Mouse (Mus musculus) layer of hippocampus, adult 8-10 months (tissue): ENCODE results near the gene Gm10134. TPM values are rescaled to one million over a fixed set of nuclear protein-coding genes. Genes with fewer than 3 reads are reported as not detected.

Experiments
- DNase-seq, 2 experiments: peaks; one replicate each; pipeline ENCODE4 v3.0.0; 2022; ENCODE audit warnings: low spot score in 2 of 2
- total RNA-seq, 4 experiments: library from RNA; stranded (reverse); gene quantifications; 2 replicates each; pipeline ENCODE4 v1.2.4; 2022

The Gm10134 gene
- total RNA-seq, 4 experiments from 2014 or later: 1.5 to 4.1 (median 1.7) TPM; not detected in 1

DNA sequence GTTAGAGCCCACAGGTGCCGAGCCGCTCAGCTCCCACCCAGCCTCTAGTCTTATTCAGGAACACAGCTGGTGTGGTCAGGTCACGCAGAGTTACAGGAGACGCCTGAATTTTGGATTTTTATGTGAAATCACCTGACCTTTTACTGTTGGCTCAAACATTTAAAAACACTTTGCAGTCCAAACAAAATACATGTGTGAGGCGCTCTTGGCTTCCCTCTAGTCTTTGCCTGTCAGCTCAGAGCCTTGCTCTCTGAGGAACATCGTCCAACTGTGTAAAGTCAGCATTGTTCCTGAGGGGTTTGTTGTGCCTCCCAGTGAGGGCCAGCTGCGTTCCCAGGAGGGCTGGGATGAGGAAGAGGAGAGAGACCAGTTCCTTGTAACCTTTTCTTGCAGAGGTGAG is 24.4 kb downstream of the Gm10134 start:
- DNase-seq: no peak

DNA sequence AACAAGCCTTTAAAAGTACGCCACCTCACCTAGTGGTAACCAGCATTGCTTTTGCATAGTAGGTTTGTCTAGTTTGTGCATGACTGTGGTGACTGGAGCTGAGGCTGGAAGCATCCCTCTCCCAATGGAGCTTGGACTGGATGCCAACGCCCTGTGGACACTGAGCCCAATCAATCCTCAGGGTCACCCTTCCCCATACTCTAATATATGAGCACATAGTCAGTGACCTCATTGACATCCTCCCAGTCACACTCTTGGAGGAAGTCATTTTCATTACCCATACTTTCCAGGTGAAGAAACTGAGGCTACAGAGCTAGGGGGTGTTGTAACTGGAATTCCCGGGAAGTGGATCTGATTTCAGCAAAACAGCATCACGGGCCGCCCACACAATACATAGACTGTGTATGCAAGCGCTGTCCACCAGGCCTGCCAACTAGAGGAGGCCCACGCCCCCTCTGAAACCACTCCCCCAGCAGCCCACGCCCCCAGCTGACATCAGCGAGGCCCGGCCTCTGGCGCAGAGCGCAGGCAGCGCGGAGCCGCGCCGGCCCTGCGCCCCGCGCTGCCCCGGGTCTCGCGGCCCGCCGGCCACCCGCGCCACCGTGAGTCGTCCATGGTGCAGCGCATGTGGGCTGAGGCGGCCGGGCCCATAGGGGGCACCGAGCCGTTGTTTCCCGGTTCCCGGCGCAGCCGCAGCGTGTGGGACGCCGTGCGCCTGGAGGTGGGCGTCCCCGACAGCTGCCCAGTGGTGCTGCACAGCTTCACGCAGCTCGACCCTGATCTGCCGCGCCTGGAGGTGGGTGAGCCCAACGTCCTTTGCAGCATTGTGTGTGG is 27.3 kb downstream of the Gm10134 start:
- peak; percentile 86 to 88 for DNase-seq

DNA sequence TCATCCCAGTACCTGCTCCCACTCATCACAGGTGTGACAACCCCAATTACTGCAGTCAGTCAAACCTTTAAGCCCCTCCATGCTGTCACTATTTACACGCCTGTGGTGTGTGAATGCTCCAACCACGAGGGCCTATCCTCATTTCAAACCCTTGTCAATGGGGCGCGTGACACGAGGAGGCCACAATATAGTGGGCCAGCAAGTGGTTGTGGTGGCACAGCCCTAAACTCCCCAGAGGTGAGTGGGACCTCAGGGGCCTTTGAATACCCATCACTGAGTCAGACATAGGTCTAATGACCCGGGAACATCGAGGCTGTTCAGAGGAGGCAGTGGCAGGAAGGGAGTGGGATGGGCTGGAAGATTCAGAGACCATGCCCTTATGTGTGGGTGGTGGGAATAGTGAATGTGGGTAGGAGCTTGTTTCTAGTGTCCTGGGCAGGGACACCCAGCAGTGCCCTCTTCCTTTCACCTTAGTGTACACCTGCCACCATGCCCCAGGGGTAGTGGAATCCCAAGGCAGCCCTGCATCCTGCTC is 28.1 kb downstream of the Gm10134 start:
- DNase-seq: no peak

DNA sequence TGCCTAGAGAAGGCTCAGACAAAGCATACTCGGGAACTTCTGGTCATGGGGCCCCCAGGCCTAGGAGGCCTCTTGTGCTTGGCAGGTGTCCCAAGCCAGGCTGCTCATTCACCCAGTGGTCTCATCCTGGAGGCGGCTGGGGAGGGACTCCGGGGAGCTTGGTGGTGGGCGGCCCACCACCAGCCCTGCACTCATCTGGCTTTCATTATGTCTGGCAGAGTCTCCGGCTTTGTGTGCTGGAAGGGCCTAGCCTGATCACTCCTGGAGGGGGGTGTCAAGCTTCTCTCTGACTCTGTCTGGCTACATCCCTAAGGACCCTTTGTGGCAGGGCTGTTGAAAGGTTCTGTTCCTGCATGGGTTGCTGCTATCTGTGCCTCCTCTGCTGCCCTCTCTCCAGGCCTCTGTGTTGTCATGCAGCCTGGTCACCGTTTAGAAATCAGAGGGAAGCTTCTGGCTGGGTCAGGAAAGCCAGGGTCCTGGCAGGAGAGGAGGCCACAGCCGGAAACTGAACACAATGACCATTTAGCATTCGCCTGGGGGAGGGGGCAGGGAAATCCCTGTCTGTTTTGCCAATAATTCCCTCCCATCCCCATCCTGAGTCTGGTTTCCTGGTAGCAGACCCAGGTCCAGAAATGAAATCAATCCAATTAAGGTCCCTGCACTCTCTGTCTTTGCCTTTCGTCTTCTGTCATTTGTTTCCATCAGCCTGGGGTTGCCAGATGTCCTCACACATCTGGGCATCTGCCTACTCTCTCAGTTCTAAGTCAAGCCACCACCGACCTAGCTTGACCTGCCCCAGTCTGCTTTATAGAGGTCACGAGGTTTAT is 28.8 kb downstream of the Gm10134 start:
- no peak for DNase-seq

DNA sequence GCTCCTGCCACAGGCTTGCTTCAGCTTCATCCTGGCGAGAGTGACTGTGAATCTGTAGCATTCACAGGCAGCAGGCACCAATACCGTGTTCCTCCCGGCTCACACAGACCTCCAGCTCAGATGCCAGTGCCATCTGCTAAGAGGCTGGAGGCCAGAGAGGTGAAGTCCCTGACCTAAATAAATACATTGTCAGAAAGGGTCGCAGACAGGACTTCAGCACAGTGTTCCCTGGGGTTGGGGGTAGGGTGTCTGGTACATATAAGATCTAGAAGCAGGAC is 29.3 kb downstream of the Gm10134 start:
- DNase-seq: no peak

DNA sequence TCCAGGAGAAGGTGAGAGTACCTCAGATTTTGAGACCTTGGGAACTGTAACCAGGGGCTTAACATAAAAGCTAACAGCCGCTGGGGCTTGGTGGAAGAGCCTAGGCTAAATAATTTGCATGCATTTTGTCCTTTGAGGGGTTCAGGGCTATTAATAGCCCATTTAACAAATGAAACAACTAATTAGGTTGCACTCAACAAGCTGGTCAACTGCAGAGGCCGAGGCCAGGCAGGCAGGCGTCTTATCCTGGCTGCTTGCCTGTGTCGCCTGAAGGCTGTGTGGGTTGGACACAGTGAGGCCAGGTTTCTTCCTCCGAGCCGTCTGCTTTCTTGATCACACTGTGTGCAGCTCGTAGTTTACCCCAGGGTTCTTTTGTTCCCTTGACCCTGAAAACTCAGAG is 29.8 kb downstream of the Gm10134 start:
- peak; percentile 71 to 75 for DNase-seq

DNA sequence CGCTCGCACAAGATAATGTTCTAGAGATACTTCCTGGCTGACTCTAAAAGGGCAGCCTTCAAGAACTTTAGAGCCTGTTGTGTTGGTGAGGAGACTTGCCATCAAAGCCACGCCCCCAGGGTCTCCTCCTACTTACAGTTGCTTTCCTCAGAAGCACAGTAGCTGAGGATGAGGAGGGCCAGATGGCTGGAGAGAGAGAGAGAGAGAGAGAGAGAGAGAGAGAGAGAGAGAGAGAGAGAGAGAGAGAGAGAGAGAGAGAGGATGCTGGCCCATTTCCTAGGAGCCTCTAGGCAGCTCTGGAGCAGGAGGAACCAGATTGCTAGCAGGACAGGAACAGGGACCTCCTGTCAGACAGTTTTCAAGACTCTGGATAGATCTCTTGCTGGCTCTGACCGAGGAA is 30.3 kb downstream of the Gm10134 start:
- DNase-seq: no peak

DNA sequence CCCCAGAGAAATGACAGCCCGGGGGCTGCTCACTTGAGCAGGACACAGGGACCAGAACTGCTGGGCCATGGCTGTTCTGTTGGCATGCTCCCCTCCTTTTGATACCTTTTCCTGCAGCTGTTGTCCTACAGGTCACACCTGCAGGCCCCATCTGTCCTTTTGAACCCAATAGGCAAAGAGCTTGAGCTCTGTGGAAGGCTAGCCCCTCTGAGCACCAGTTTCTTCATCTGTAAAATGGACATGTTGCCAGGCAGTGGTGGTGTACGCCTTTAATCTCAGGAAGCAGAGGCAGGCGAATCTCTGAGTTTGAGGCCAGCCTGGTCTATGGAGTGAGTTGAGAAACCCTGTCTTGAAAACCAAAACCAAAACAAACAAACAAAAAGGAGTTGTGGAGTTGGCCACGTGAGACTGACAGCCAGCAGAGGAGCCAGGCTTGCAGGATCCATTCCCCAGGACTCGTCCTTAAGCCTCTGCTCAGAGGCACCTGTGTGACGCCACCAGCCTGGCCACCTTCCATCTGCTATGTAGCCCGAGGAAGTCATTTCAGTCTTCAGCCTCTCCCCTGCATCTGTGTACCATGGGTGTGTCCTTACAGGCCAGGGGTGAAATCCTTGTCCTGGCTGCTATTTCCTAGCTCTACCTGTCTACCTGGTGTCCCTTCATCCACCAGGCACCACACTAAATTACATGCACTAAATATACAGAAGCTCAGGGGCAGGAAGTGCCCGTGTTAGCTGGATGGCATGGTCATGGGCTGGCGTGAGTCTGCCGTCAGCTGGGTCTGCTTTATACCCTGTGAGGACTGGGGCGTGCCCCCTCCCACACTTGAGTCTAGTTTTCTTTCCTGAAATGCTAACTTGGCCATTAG is 31.1 kb downstream of the Gm10134 start:
- DNase-seq: no peak

DNA sequence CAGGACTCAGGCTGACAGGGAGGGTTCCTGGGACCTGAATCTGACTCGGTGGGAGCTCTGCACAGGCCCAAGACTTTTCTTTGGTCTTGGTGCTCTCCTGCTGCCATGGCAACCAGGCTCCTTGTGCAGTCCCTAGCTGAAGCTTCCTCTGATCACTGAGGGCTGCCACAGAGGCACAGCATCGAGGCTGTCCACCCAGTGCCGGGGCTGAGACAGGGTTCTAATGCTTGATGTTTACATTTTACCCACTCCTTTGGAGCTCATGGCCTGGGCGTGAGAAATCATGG is 31.7 kb downstream of the Gm10134 start:
- DNase-seq: no peak

DNA sequence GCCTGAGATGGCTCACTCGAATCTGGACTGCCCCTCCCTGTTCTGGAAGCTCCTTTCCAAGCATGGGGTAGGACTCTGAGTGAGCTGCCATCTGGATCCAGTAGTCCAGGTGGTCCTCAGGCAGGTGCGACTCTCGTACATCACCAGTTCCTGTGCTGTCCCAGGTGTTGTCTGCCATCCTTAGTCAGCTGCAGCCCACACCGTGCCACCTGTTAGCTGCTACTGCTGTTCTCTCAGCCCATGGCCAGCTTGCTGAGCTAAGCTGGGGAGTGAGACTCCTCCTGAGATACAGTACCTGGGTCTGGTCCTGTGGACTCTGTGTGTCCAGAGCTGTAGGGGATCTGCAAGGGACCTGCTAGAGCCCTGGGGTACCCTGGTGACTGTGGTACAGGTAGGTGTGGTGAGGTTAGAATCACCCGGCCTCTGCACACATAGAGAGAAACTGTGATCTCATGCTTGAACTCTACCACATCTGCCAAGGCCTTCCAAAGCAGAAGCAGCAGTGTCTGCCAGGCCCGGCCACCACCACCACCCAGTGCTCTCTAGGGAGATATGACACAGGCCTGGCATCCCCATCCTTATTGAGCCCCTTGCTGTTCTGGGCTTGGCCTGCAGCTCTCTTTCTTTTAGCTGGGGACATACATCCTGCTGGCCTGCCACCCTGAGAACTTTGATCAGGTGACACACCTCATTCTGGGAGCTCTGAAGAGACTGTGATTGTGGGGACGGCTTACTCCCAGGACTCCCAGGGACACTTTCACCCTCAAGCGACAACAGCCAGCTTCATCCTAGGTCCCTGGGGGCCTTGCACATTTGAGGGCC is 32.3 kb downstream of the Gm10134 start:
- DNase-seq: no peak

DNA sequence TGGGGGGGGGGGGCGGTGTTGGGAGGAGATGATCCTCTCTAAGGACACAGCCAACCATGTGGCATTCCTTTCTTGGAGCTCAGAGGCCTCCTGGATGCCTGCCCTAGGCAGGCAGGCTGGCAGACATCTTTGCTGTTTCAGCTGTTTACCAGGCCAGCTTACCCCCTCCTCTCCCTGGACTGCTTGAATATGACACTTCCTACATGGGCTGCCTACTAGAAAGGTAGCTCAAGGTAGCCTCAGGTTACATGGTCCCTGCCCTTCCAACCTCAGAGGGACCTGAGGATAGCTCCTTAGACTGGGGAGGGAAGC is 32.9 kb downstream of the Gm10134 start:
- DNase-seq: no peak

DNA sequence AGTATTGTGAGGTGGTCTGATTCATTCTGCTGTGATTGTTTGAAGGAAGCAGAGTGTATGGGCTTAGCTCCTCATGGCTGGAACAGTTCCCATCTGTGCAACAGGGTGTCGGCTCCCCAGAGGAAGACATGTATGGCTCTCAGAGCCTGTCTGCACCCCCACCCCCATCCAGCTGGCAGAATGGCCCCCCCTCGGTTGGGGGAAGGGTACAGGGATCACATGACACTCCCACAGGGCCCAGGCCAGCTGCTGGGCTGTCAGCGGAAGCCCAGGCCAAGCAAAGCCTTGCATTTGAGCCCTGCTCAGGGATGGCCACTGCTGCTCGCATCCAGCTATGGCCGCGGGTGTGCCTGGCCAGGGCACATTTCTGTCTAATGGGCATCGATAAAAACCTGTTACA is 33.3 kb downstream of the Gm10134 start:
- peak; percentile 82 to 84 for DNase-seq

DNA sequence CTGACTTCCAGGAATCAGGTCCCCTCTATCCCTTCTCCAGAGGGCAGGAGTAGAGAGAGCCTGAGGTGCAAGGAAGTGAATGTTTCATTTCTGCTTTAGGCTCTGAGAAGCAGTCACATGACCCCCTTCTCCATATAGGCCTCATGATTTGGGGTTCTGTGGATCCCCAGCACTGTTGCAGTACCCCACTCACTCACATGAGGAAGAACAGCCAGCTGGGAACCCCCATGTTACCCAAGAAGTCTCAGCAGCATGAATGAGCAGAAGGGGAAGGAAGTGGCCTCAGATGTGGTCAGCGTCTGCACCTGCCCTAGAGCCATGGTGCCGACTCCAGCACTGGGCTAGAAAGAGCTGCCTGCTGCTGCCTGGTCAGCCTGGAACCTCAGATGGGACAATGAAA is 34.1 kb downstream of the Gm10134 start:
- DNase-seq: no peak

DNA sequence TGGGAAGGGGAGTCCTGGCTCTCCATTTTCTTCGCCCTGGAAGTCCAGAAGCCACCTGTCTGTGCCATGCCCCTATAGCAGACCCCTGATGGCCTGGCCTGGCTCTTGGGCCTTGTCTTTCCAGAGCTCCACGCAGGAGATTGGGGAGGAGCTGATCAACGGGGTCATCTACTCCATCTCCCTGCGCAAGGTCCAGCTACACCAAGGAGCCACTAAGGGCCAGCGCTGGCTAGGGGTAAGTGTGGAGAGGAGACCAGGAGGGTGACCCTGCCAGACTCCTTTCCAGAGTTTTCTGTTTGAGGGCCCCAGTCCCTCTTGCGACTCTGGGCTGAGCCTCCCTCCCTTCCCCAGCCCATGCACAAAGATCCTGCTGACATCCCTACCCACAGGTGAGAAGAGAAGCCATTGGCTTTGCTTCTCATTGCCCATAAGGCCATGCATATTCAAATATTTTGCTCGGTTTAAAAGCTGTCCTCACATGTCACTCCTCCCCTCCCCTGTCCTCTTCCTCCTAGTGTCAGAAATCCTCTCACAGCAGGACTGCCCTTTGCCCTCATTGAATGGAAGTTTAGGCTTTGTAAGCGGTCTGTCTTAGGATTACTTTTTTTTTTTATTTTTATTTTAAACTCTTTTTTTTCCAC is 34.8 kb downstream of the Gm10134 start:
- DNase-seq: no peak

DNA sequence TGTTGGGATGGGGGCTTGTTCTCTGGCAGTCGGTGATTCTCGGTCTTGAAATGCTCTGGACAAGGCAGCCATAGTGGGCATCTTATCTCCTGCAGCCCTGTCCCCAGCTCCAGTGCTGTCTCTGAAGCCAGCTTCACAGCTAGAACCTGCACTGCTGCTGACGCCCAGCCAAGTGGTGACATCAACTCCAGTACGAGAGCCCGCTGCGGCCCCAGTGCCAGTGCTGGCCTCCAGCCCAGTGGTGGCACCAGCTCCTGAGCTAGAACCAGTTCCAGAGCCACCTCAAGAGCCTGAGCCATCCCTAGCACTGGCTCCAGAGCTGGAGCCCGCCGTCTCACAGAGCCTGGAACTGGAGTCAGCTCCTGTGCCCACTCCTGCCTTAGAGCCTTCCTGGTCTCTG is 38.0 kb downstream of the Gm10134 start:
- no peak for DNase-seq

DNA sequence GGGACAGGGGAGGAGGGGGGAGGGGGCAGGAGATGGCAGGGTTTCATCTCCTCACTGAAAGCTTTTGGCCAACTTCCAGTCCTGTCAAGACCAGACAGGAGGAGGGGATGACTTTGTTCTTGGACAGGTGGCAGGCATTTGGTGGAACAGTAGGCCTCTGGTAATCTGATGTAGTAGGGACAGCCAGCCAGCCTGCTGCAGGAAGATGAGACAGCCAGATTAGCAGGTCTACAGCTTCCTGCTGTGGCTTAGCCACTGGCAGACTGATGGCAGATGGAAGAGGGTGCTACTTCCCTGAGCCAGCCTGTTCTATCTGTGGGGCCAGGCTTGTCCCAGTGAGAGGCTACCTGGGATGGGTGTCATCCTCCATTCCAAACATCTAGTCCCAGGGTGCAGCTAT is 40.1 kb downstream of the Gm10134 start:
- no peak for DNase-seq

DNA sequence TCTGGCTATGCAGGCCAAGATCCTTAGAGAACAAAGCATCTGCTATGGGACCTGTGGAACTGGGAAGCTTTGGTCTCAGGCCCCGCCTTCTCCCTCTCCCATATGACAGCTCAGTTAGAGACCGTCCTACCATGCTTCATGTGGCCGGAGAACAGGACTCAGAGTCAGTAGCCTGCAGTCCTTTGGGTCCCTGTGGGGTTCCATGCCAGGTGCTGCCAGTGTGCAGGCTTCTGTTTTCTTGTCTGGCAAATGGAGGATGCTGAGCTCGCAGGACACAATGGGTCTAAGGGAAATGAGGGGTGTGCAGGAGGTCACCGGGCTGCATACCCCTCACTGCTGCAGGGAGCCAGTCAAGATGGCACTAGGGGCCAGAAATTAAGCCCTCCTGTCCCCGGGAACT is 40.7 kb downstream of the Gm10134 start:
- DNase-seq: no peak

DNA sequence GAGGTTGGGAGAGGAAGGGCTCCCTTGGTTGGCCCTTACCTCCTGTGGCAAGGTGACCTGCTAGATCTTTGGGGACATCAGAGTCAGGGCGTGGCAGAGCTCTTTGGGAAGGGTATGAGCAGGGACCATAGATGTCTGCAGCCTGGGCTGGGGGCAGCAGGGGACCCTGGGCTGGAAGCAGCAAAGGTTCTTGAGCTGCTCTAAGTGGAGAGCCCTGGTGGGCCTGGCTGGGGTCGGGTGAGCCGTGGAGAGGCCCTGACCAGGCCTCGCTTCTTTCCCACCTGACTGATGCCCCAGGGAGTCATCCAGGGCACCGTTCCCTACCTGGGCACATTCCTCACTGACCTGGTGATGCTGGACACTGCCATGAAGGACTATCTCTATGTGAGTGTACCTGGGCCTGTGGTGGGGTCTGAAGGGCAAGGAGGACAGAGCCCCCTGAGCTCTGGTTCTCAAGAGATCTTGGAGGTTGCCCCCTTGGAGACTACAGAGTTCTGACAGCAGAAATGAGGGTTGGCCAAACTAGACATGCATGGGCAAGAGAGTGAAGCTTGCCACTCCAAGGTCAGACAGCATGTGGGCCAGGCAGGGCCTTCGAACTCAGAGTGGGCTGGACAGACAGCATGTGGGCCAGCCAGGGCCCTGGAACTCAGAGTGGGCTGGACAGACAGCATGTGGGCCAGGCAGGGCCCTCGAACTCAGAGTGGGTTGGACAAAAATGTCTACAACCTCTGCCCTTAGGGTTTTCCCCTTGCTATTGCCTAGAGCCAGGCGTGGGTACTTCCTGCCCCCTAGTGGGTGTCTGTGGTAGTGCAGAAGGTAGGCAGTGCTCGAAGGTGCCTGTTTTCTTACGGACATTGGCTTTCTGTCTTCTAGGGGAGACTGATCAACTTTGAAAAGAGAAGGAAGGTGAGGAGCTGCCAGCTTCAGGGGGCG is 41.6 kb downstream of the Gm10134 start:
- peak in 1 of 2 experiments; percentile 80 for DNase-seq

DNA sequence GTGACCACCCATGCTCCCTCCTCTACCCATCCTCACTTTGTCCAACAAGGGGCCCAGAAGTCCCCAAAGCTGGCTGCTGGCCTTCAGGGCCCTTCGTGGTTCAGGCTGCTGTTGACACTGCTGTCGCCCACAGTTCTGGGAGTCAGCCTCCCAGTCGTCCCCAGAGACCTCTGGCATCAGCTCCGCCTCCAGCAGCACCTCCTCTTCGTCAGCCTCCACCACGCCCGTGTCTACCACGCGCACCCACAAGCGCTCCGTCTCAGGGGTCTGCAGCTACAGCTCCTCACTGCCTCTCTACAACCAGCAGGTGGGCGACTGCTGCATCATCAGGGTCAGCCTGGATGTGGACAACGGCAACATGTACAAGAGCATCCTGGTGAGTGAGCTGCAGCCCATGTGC is 43.3 kb downstream of the Gm10134 start:
- DNase-seq: no peak

DNA sequence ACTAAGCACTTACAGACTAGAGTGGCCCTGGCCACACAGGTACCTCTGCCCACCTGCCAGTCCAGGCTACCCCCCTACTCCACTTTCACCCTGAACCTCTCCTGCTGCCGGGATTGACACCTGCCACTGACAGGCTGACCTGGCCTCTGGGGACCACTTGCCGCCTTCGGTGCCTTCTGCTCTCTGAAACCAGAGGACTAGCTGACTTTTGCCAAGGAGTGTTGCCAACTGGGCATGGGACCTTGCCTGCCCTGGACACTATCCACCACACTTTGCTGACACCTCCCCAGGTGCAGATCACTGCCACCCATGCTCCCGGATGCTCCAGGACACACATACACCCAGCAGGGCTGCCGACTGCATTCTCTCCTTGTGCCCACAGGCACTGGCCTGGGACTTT is 46.4 kb downstream of the Gm10134 start:
- DNase-seq: no peak
